Mouse (Mus musculus) midbrain, embryonic 11.5 days (tissue): ENCODE measurements at regions not wholly inside any gene's neighbourhood (a gene's known extent, or its start where the extent isn't known, plus 50 kb on each side); places are given as distances from the start of the nearest gene placed in this dataset.

Experiments
- ATAC-seq: fragments of 200-750 bp; cut with Nextera tagmentation; 2 replicates; pipeline ENCODE4 v1.8.0; 2017; ENCODE audit warnings: moderate TSS enrichment, moderate library complexity; ENCODE audit not compliant: low FRiP score
- DNase-seq: peaks from one replicate; pipeline ENCODE4 v3.0.0; 2015; ENCODE audit warnings: low spot score; ENCODE audit errors: missing footprints
- H3K27ac ChIP-seq: fragments of 300-500 bp; sonication (generic); 2 replicates; pipeline ENCODE4 v1.5.1; 2014; ENCODE audit warnings: low read depth, low read length
- H3K27me3 ChIP-seq: fragments of 300-500 bp; sonication (generic); 2 replicates; pipeline ENCODE4 v1.6.1; 2014; ENCODE audit warnings: mild to moderate bottlenecking, low read length, moderate library complexity, mixed read lengths; ENCODE audit not compliant: control insufficient read depth, insufficient read depth
- H3K36me3 ChIP-seq: fragments of 300-500 bp; sonication (generic); 2 replicates; pipeline ENCODE4 v1.6.1; 2014; ENCODE audit warnings: mild to moderate bottlenecking, low read length, moderate library complexity, mixed read lengths; ENCODE audit not compliant: control insufficient read depth, insufficient read depth
- H3K4me1 ChIP-seq: fragments of 300-500 bp; sonication (generic); 2 replicates; pipeline ENCODE4 v1.6.1; 2014; ENCODE audit warnings: low read length; ENCODE audit not compliant: control insufficient read depth, insufficient read depth
- H3K4me2 ChIP-seq: fragments of 300-500 bp; sonication (generic); 2 replicates; pipeline ENCODE4 v1.6.1; 2014; ENCODE audit warnings: mild to moderate bottlenecking, moderate library complexity
- H3K4me3 ChIP-seq: fragments of 300-500 bp; sonication (generic); 2 replicates; pipeline ENCODE4 v1.5.1; 2014; ENCODE audit warnings: low read depth, low read length
- H3K9ac ChIP-seq: fragments of 300-500 bp; sonication (generic); 2 replicates; pipeline ENCODE4 v1.6.1; 2014; ENCODE audit warnings: low read length
- H3K9me3 ChIP-seq: fragments of 300-500 bp; sonication (generic); 2 replicates; pipeline ENCODE4 v1.6.1; 2016; ENCODE audit warnings: low read length; ENCODE audit not compliant: control insufficient read depth
- WGBS: fragments of 180-500 bp; shearing (Covaris S2); extraction: QIAGEN DNeasy Blood & Tissue Kit; methylation state at CpG from one replicate; pipeline ENCODE4 v1.1.7; 2014; 5-methylcytosine and 5-hydroxymethylcytosine counted together

GRCm38 (mm10) chr16:21274012-21274528 is 69.5 kb downstream of the Ephb3 start:
- peak overlapping the region; percentile 24; the same call in 1 of the 2 replicates for H3K9ac ChIP-seq

GRCm38 (mm10) chr16:21277789-21278342 is 73.3 kb downstream of the Ephb3 start:
- Histone ChIP-seq H3K27me3 (no peaks in the 10 kb centered on the region; the same call in 1 of the 2 replicates), H3K36me3 (no peaks in the 10 kb centered on the region), H3K9me3 (no peaks in the 10 kb centered on the region), H3K27ac (no peak overlapping the region), H3K9ac (no peak overlapping the region), H3K4me2 (no peak overlapping the region), H3K4me3 (no peak overlapping the region), H3K4me1 (peaks cover 13% of the 10 kb centered on the region; the same call in 1 of the 2 replicates)
- DNase-seq (peak; percentile 73), ATAC-seq (no peak)
- WGBS: 89% methylated on average over 11 of the region's 11 CpGs

More at GRCm38 (mm10) chr16:21274012-21274528, 69.5 kb downstream of the Ephb3 start:
- Histone ChIP-seq H3K4me1 (peaks cover 22% of the 10 kb centered on the region), H3K27me3 (no peaks in the 10 kb centered on the region), H3K4me2 (no peak overlapping the region), H3K4me3 (no peak overlapping the region), H3K36me3 (no peaks in the 10 kb centered on the region), H3K9me3 (no peaks in the 10 kb centered on the region), H3K27ac (peak overlapping the region; percentile 73)
- WGBS: 6% methylated on average over 2 of the region's 2 CpGs
- DNase-seq (peak; percentile 89), ATAC-seq (peak; percentile 86)

GRCm38 (mm10) chr16:21278387-21278786 is 73.8 kb downstream of the Ephb3 start:
- no peak overlapping the region for H3K4me3 ChIP-seq
- ATAC-seq (no peak), DNase-seq (peak; percentile 80)
- no peak overlapping the region for H3K4me2 ChIP-seq
- 93% methylated on average over 7 of the region's 7 CpGs for WGBS
- H3K27ac ChIP-seq: no peak overlapping the region
- H3K9me3 ChIP-seq: no peaks in the 10 kb centered on the region
- peaks cover 11% of the 10 kb centered on the region; the same call in 1 of the 2 replicates for H3K4me1 ChIP-seq
- H3K9ac ChIP-seq: no peak overlapping the region
- H3K36me3 ChIP-seq: no peaks in the 10 kb centered on the region
- no peaks in the 10 kb centered on the region; the same call in 1 of the 2 replicates for H3K27me3 ChIP-seq

- Histone ChIP-seq H3K27ac (no peak overlapping the region), H3K9ac (no peak overlapping the region), H3K27me3 (no peaks in the 10 kb centered on the region; the same call in 1 of the 2 replicates), H3K36me3 (no peaks in the 10 kb centered on the region), H3K9me3 (no peaks in the 10 kb centered on the region), H3K4me3 (no peak overlapping the region), H3K4me2 (no peak overlapping the region), H3K4me1 (peaks cover 2% of the 10 kb centered on the region; the same call in 1 of the 2 replicates)
- ATAC-seq: no peak
- WGBS: 89% methylated on average over 4 of the region's 4 CpGs
- DNase-seq: peak; percentile 37
Observed at GRCm38 (mm10) chr16:21280200-21280627, 75.7 kb downstream of the Ephb3 start.

GRCm38 (mm10) chr16:21281958-21282730 is 77.6 kb downstream of the Ephb3 start:
- H3K9me3 ChIP-seq: no peaks in the 10 kb centered on the region
- H3K27me3 ChIP-seq: no peaks in the 10 kb centered on the region; the same call in 1 of the 2 replicates
- no peak overlapping the region for H3K27ac ChIP-seq
- H3K4me2 ChIP-seq: no peak overlapping the region
- ATAC-seq: no peak
- peaks cover 2% of the 10 kb centered on the region for H3K4me1 ChIP-seq
- H3K36me3 ChIP-seq: no peaks in the 10 kb centered on the region
- H3K4me3 ChIP-seq: no peak overlapping the region
- DNase-seq: peak; percentile 57
- no peak overlapping the region; the same call in 1 of the 2 replicates for H3K9ac ChIP-seq
- WGBS: 13% methylated on average over 15 of the region's 20 CpGs

DNA sequence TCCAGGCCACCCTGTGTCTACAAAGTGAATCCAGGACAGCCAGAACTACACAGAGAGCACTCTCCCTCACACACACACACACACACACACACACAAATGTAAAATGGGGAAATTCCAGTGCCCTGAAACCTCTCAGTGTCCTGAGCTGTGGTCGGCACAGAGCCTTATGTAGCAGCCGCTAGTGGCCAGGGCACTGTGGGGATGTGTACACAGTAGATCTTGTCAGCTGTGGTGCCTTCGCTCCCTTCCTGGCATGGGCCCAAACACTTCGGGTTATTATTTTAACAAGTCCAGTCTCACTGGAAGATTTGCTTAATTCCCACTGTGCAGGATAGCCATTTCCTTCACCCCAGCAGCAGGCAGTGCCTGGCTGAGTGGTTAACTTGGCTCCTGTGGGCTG is 81.5 kb downstream of the Ephb3 start:
- no peaks in the 10 kb centered on the region; the same call in 1 of the 2 replicates for H3K27me3 ChIP-seq
- no peak overlapping the region for H3K4me3 ChIP-seq
- H3K9ac ChIP-seq: no peak overlapping the region
- peaks cover 2% of the 10 kb centered on the region for H3K4me1 ChIP-seq
- DNase-seq (peak; percentile 75), ATAC-seq (no peak)
- H3K9me3 ChIP-seq: no peaks in the 10 kb centered on the region
- H3K4me2 ChIP-seq: no peak overlapping the region
- H3K27ac ChIP-seq: no peak overlapping the region
- WGBS: 67% methylated on average over 4 of the region's 4 CpGs
- H3K36me3 ChIP-seq: no peaks in the 10 kb centered on the region

DNA sequence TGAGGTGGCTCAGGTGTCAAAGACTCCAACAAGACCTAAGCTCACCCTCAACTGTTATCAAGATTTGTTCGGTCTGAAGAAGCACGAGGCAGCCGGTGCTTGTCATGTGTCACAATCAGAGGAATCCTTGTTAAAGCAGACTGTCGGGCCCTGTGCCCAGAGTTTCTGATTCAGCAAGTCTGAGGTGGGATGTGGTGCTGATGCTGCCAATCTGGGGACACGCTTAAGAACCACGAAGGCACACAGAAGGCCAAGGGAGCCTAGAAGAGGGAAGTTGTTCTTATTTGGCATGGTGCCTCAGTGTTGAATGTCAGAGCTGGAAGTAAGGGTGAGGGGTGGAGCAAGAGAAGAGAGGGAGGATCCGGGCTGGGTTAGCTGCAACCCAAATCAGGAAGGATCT is 85.0 kb downstream of the Ephb3 start:
- Histone ChIP-seq H3K27me3 (no peaks in the 10 kb centered on the region; the same call in 1 of the 2 replicates), H3K9ac (no peak overlapping the region), H3K9me3 (no peaks in the 10 kb centered on the region), H3K36me3 (no peaks in the 10 kb centered on the region), H3K27ac (no peak overlapping the region), H3K4me1 (no peaks in the 10 kb centered on the region; the same call in 1 of the 2 replicates), H3K4me2 (no peak overlapping the region), H3K4me3 (no peak overlapping the region)
- no peak for DNase-seq
- ATAC-seq: no peak
- 90% methylated on average over 7 of the region's 7 CpGs for WGBS

DNA sequence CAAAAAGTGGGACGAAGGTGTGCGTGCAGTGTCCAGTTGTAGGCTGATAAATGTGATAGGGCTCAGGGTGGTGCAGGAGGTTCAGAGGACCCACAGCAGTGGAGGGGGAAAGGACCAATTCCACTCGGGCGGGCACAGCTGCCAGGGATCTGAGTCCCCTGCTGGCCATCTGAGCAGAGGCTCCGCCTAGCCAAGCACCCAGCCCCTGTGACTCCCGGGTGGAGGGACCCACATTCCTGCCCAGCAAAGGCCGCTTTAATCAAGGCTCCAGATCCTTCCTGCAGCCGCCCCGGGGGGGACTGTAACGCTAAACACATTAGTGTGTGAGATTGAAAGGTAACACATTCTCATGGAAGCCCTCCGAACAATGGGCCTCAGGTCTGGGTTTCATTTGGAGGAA is 88.5 kb downstream of the Ephb3 start:
- Histone ChIP-seq H3K4me3 (no peak overlapping the region), H3K27me3 (no peaks in the 10 kb centered on the region), H3K9ac (no peak overlapping the region), H3K4me1 (no peaks in the 10 kb centered on the region), H3K4me2 (no peak overlapping the region), H3K27ac (no peak overlapping the region), H3K9me3 (no peaks in the 10 kb centered on the region), H3K36me3 (no peaks in the 10 kb centered on the region)
- DNase-seq (no peak), ATAC-seq (peak; percentile 46; the same call in 1 of the 2 replicates)
- 30% methylated on average over 11 of the region's 11 CpGs for WGBS

- Histone ChIP-seq H3K9me3 (no peaks in the 10 kb centered on the region), H3K27me3 (no peaks in the 10 kb centered on the region), H3K27ac (no peak overlapping the region), H3K36me3 (no peaks in the 10 kb centered on the region), H3K9ac (no peak overlapping the region), H3K4me2 (no peak overlapping the region), H3K4me3 (no peak overlapping the region), H3K4me1 (no peaks in the 10 kb centered on the region)
- ATAC-seq (no peak), DNase-seq (no peak)
- WGBS: 29% methylated on average over 3 of the region's 3 CpGs
Observed at GRCm38 (mm10) chr16:21293569-21293968, 89.0 kb downstream of the Ephb3 start.
